Mouse (Mus musculus) limb, embryonic 15.5 days (tissue): Measurements from ENCODE around the gene Slc6a11. TPM values are rescaled to one million over a fixed set of nuclear protein-coding genes. Genes with fewer than 3 reads are reported as not detected.

ENCODE experiments used
- ATAC-seq: fragments of 200-750 bp; cut with Nextera tagmentation; 2 replicates; pipeline ENCODE4 v1.8.0; 2017; ENCODE audit warnings: low read depth, moderate TSS enrichment; ENCODE audit not compliant: insufficient number of reproducible peaks, low FRiP score, low TSS enrichment
- H3K27ac ChIP-seq: fragments of 300-500 bp; sonication (generic); 2 replicates; pipeline ENCODE4 v1.5.1; 2015; ENCODE audit warnings: moderate library complexity, mild to moderate bottlenecking, inconsistent platforms
- H3K27me3 ChIP-seq: fragments of 300-500 bp; sonication (generic); 2 replicates; pipeline ENCODE4 v1.6.1; 2015; ENCODE audit warnings: inconsistent platforms
- H3K36me3 ChIP-seq: fragments of 300-500 bp; sonication (generic); 2 replicates; pipeline ENCODE4 v1.6.1; 2015; ENCODE audit warnings: inconsistent platforms
- H3K4me1 ChIP-seq: fragments of 300-500 bp; sonication (generic); 2 replicates; pipeline ENCODE4 v1.6.1; 2015; ENCODE audit warnings: inconsistent platforms
- H3K4me2 ChIP-seq: fragments of 300-500 bp; sonication (generic); 2 replicates; pipeline ENCODE4 v1.6.1; 2015; ENCODE audit warnings: mild to moderate bottlenecking, inconsistent platforms
- H3K4me3 ChIP-seq: fragments of 300-500 bp; sonication (generic); 2 replicates; pipeline ENCODE4 v1.5.1; 2015; ENCODE audit warnings: mild to moderate bottlenecking, inconsistent platforms
- H3K9ac ChIP-seq: fragments of 300-500 bp; sonication (generic); 2 replicates; pipeline ENCODE4 v1.6.1; 2015; ENCODE audit warnings: inconsistent platforms
- H3K9me3 ChIP-seq: fragments of 300-500 bp; sonication (generic); 2 replicates; pipeline ENCODE4 v1.6.1; 2016; ENCODE audit warnings: inconsistent platforms
- WGBS: fragments of 180-500 bp; shearing (Covaris S2); methylation state at CpG from one replicate; pipeline ENCODE4 v1.1.7; 2015; 5-methylcytosine and 5-hydroxymethylcytosine counted together
- polyA plus RNA-seq: library from polyadenylated mRNA; unstranded; fragments of >200 nt; fragmentation: Nextera tagmentation; extraction: Ambion mirVana; gene quantifications from 2 replicates; pipeline ENCODE4 v1.2.1, GENCODE M21; 2015

Slc6a11 gene
- 0.14 and 0.49 TPM in 2 replicates for polyA plus RNA-seq

- no peak for ATAC-seq
- WGBS = 3% methylated on average over 75 of the region's 76 CpGs
- Histone ChIP-seq H3K4me3 (peak within 1 kb of the TSS; percentile 39), H3K4me1 (peaks cover 8% of the 10 kb centered on the region), H3K27me3 (peaks cover 47% of the 10 kb centered on the region), H3K9me3 (no peaks in the 10 kb centered on the region), H3K9ac (no peak within 1 kb of the TSS), H3K4me2 (peak within 1 kb of the TSS; percentile 63), H3K27ac (no peak within 1 kb of the TSS), H3K36me3 (no peaks in the 10 kb centered on the region)
These were observed at the start of gene Slc6a11 for GRCm38 (mm10) chr6:114131122-114131872. Gene Slc6a11 (plus strand): TSS chr6:114131241.

- 20% methylated on average over 7 of the region's 7 CpGs for WGBS
- Histone ChIP-seq H3K36me3 (no peaks in the 10 kb centered on the region), H3K27ac (no peak overlapping the region), H3K9ac (no peak overlapping the region), H3K4me1 (no peaks in the 10 kb centered on the region), H3K9me3 (no peaks in the 10 kb centered on the region), H3K4me2 (no peak overlapping the region), H3K4me3 (no peak overlapping the region), H3K27me3 (peaks cover 3% of the 10 kb centered on the region; the same call in 1 of the 2 replicates)
- ATAC-seq = no peak
These were observed 43.9 kb upstream of the Slc6a11 start for GRCm38 (mm10) chr6:114087106-114087505.

- no peaks in the 10 kb centered on the region for H3K36me3 ChIP-seq
- 16% methylated on average over 5 of the region's 5 CpGs for WGBS
- H3K4me2 ChIP-seq = no peak overlapping the region
These were observed 41.4 kb upstream of the Slc6a11 start for GRCm38 (mm10) chr6:114089626-114090025.

GRCm38 (mm10) chr6:114092216-114092615 lies 38.8 kb upstream of the Slc6a11 start:
- WGBS = 48% methylated on average over 9 of the region's 9 CpGs
- Histone ChIP-seq H3K9ac (no peak overlapping the region), H3K27ac (no peak overlapping the region), H3K4me3 (no peak overlapping the region), H3K9me3 (no peaks in the 10 kb centered on the region), H3K4me1 (no peaks in the 10 kb centered on the region), H3K27me3 (peaks cover 6% of the 10 kb centered on the region), H3K36me3 (no peaks in the 10 kb centered on the region), H3K4me2 (no peak overlapping the region)
- no peak for ATAC-seq

More at GRCm38 (mm10) chr6:114089626-114090025, 41.4 kb upstream of the Slc6a11 start:
- H3K27me3 ChIP-seq = peaks cover 3% of the 10 kb centered on the region
- H3K4me3 ChIP-seq = no peak overlapping the region
- no peak overlapping the region for H3K9ac ChIP-seq
- H3K9me3 ChIP-seq = no peaks in the 10 kb centered on the region
- H3K27ac ChIP-seq = no peak overlapping the region
- ATAC-seq = no peak
- no peaks in the 10 kb centered on the region for H3K4me1 ChIP-seq

- no peaks in the 10 kb centered on the region for H3K36me3 ChIP-seq
- WGBS = 73% methylated on average over 16 of the region's 16 CpGs
- no peak overlapping the region for H3K9ac ChIP-seq
- no peaks in the 10 kb centered on the region for H3K9me3 ChIP-seq
- no peak overlapping the region for H3K4me3 ChIP-seq
- no peak for ATAC-seq
- H3K4me2 ChIP-seq = no peak overlapping the region
- no peak overlapping the region for H3K27ac ChIP-seq
- H3K4me1 ChIP-seq = no peaks in the 10 kb centered on the region
- H3K27me3 ChIP-seq = peaks cover 5% of the 10 kb centered on the region
These were observed 36.8 kb upstream of the Slc6a11 start for GRCm38 (mm10) chr6:114094251-114094650.

GRCm38 (mm10) chr6:114096574-114096973 lies 34.5 kb upstream of the Slc6a11 start:
- no peak overlapping the region for H3K4me3 ChIP-seq
- 77% methylated on average over 6 of the region's 6 CpGs for WGBS
- H3K27me3 ChIP-seq = peaks cover 2% of the 10 kb centered on the region; the same call in 1 of the 2 replicates
- H3K4me1 ChIP-seq = no peaks in the 10 kb centered on the region
- no peak overlapping the region for H3K9ac ChIP-seq
- H3K4me2 ChIP-seq = no peak overlapping the region
- H3K27ac ChIP-seq = no peak overlapping the region
- H3K9me3 ChIP-seq = no peaks in the 10 kb centered on the region
- H3K36me3 ChIP-seq = no peaks in the 10 kb centered on the region
- no peak for ATAC-seq

GRCm38 (mm10) chr6:114101923-114102322 lies 29.1 kb upstream of the Slc6a11 start:
- ATAC-seq = no peak
- no peak overlapping the region for H3K27ac ChIP-seq
- 33% methylated on average over 8 of the region's 8 CpGs for WGBS

GRCm38 (mm10) chr6:114119507-114119906 lies 11.5 kb upstream of the Slc6a11 start:
- Histone ChIP-seq H3K9ac (no peak overlapping the region), H3K36me3 (no peaks in the 10 kb centered on the region), H3K9me3 (no peaks in the 10 kb centered on the region), H3K4me2 (no peak overlapping the region), H3K4me1 (no peaks in the 10 kb centered on the region), H3K27me3 (no peaks in the 10 kb centered on the region), H3K4me3 (no peak overlapping the region), H3K27ac (no peak overlapping the region)
- 84% methylated on average over 5 of the region's 5 CpGs for WGBS
- no peak for ATAC-seq

More at GRCm38 (mm10) chr6:114101923-114102322, 29.1 kb upstream of the Slc6a11 start:
- 0 out of 2 replicates have a peak, but pooled peaks cover 6% of the 10 kb centered on the region for H3K27me3 ChIP-seq
- H3K4me3 ChIP-seq = no peak overlapping the region
- no peak overlapping the region for H3K9ac ChIP-seq
- no peak overlapping the region for H3K4me2 ChIP-seq
- H3K36me3 ChIP-seq = no peaks in the 10 kb centered on the region
- no peaks in the 10 kb centered on the region for H3K9me3 ChIP-seq
- 0 out of 2 replicates have a peak, but pooled peaks cover 2% of the 10 kb centered on the region for H3K4me1 ChIP-seq

- Histone ChIP-seq H3K9ac (no peak overlapping the region), H3K4me2 (no peak overlapping the region), H3K27ac (no peak overlapping the region), H3K9me3 (no peaks in the 10 kb centered on the region), H3K36me3 (no peaks in the 10 kb centered on the region), H3K27me3 (peaks cover 14% of the 10 kb centered on the region), H3K4me1 (no peaks in the 10 kb centered on the region), H3K4me3 (no peak overlapping the region)
- WGBS = 63% methylated on average over 5 of the region's 5 CpGs
- no peak for ATAC-seq
These were observed 5.5 kb upstream of the Slc6a11 start for GRCm38 (mm10) chr6:114125530-114125929.

- no peaks in the 10 kb centered on the region for H3K9me3 ChIP-seq
- 72% methylated on average over 3 of the region's 3 CpGs for WGBS
- H3K4me1 ChIP-seq = peaks cover 8% of the 10 kb centered on the region
- H3K27ac ChIP-seq = no peak overlapping the region
- no peaks in the 10 kb centered on the region for H3K36me3 ChIP-seq
- no peak overlapping the region for H3K9ac ChIP-seq
- no peak for ATAC-seq
- no peak overlapping the region for H3K4me2 ChIP-seq
- peaks cover 47% of the 10 kb centered on the region for H3K27me3 ChIP-seq
- H3K4me3 ChIP-seq = no peak overlapping the region
These were observed 1.4 kb downstream of the Slc6a11 start for GRCm38 (mm10) chr6:114132472-114132871.

GRCm38 (mm10) chr6:114132916-114133315 lies 1.9 kb downstream of the Slc6a11 start:
- ATAC-seq = no peak
- H3K4me3 ChIP-seq = no peak overlapping the region
- 77% methylated on average over 8 of the region's 8 CpGs for WGBS
- peaks cover 8% of the 10 kb centered on the region for H3K4me1 ChIP-seq
- H3K9ac ChIP-seq = no peak overlapping the region
- no peak overlapping the region for H3K27ac ChIP-seq
- no peaks in the 10 kb centered on the region for H3K36me3 ChIP-seq
- H3K9me3 ChIP-seq = no peaks in the 10 kb centered on the region
- H3K4me2 ChIP-seq = no peak overlapping the region
- peaks cover 47% of the 10 kb centered on the region for H3K27me3 ChIP-seq

- Histone ChIP-seq H3K27me3 (no peaks in the 10 kb centered on the region), H3K27ac (no peak overlapping the region), H3K9ac (no peak overlapping the region), H3K4me1 (no peaks in the 10 kb centered on the region), H3K4me2 (no peak overlapping the region), H3K36me3 (no peaks in the 10 kb centered on the region), H3K9me3 (no peaks in the 10 kb centered on the region), H3K4me3 (no peak overlapping the region)
- ATAC-seq = no peak
- 81% methylated on average over 8 of the region's 8 CpGs for WGBS
These were observed 7.9 kb downstream of the Slc6a11 start for GRCm38 (mm10) chr6:114138970-114139369.
